Mouse (Mus musculus): ENCODE measurements around the gene Ehbp1l1. TPM values are rescaled to one million over a fixed set of nuclear protein-coding genes. Genes with fewer than 3 reads are reported as not detected.
"Not testable (repeated sequence)": the region's sequence is repeated elsewhere in the genome, so short reads cannot be mapped to it uniquely, and the experiment has no call there.

Gene Ehbp1l1
- polyA plus RNA-seq, 1 experiment from 2014 or later: 6.7 TPM

DNA sequence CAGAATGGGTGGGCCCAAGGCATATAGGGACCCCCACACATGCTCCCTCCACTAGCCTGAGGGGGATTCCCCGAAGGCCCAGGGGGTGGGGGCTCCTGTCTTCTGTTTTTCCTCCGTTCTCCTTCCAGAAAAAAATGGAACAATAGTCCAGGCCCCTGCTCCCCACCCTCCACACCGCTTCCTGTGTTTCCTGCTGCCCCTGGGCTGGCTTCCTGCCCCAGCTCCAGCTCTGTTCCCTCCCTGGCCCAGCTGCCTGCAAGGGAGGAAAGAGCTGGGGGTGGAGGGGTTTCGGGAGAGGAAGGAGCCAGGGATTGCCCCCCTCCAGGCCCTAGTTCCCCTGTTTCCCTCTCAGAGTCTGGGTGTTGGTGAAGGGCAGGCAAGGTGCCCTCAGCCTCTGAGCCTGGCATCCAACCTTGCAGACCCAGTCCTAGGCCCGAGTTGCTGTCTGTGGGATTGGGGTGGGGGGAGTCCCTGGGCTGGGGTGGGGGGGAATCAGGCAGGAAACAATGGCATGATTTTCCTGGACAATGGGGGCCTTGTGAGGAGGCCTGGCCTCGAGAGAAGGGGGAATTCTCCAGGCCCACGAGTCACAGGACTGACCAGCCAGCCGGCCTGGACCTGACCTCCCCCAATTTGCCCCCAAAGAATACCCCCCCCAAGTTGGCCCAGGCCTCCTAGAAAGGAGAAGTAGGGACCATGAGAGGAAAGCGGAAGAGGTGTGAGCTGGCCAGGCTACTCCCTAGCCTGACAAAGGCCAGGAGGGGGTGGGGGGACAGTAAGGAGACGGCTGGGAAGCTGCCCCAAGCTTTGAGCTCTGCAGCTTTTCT is 33.8 kb downstream of the Ehbp1l1 start:
- Histone ChIP-seq H3K36me3 (peaks cover 62% of the 10 kb centered on the region), H3K9me3 (no peaks in the 10 kb centered on the region), H3K4me2 (peak overlapping the region; percentile 100), H3K4me3 (peak overlapping the region; percentile 95), H3K4me1 (replicated peaks) (peaks cover 60% of the 10 kb centered on the region), H3K27ac (peak overlapping the region; percentile 76), H3K9ac (peak overlapping the region; percentile 93), H3K27me3 (peaks cover 12% of the 10 kb centered on the region)
- 59% methylated on average over 10 of the region's 10 CpGs for WGBS
- ATAC-seq (ENCODE audit: low FRiP score): no peak

DNA sequence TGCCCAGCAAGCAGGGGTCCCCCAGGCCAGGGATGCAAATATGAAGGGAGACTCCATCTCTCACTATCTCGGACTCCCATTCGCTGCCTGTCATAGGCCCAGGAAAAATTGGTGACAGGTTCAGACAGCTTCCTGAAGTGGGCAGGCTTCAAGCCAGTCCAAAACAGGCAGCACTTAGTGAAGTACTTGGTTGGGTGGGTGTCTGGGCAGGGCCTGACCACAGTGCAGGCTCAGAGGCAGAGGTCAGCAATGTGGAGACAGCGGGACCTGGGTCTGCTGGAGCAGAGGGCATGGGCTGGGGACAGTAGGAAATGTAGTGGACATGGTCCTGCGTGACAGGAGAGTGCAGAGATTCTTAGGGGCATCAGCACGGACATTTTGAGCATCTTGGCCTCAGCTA is 34.5 kb downstream of the Ehbp1l1 start:
- Histone ChIP-seq H3K27me3 (peaks cover 12% of the 10 kb centered on the region), H3K4me1 (replicated peaks) (peaks cover 64% of the 10 kb centered on the region), H3K4me2 (peak overlapping the region; percentile 100), H3K9me3 (no peaks in the 10 kb centered on the region), H3K4me3 (peak overlapping the region; percentile 95), H3K27ac (peak overlapping the region; percentile 45), H3K36me3 (peaks cover 63% of the 10 kb centered on the region), H3K9ac (peak overlapping the region; percentile 93)
- ATAC-seq (ENCODE audit: low FRiP score): no peak
- WGBS: 84% methylated on average over 5 of the region's 5 CpGs

DNA sequence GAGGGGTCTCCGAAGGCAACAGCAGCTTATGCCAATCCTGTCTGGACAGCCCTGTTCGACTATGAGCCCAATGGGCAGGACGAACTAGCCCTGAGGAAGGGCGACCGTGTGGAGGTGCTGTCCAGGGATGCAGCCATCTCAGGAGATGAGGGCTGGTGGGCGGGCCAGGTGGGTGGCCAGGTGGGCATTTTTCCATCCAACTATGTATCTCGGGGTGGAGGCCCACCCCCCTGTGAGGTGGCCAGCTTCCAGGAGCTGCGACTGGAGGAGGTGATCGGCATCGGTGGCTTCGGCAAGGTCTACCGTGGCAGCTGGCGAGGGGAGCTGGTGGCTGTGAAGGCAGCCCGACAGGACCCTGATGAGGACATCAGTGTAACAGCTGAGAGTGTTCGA is 35.8 kb downstream of the Ehbp1l1 start:
- Histone ChIP-seq H3K27ac (peak overlapping the region; percentile 90), H3K27me3 (peaks cover 7% of the 10 kb centered on the region), H3K4me2 (peak overlapping the region; percentile 100), H3K9me3 (no peaks in the 10 kb centered on the region), H3K36me3 (peaks cover 63% of the 10 kb centered on the region), H3K9ac (peak overlapping the region; percentile 93), H3K4me3 (peak overlapping the region; percentile 95), H3K4me1 (replicated peaks) (peaks cover 55% of the 10 kb centered on the region)
- 73% methylated on average over 15 of the region's 15 CpGs for WGBS
- ATAC-seq (ENCODE audit: low FRiP score): no peak

DNA sequence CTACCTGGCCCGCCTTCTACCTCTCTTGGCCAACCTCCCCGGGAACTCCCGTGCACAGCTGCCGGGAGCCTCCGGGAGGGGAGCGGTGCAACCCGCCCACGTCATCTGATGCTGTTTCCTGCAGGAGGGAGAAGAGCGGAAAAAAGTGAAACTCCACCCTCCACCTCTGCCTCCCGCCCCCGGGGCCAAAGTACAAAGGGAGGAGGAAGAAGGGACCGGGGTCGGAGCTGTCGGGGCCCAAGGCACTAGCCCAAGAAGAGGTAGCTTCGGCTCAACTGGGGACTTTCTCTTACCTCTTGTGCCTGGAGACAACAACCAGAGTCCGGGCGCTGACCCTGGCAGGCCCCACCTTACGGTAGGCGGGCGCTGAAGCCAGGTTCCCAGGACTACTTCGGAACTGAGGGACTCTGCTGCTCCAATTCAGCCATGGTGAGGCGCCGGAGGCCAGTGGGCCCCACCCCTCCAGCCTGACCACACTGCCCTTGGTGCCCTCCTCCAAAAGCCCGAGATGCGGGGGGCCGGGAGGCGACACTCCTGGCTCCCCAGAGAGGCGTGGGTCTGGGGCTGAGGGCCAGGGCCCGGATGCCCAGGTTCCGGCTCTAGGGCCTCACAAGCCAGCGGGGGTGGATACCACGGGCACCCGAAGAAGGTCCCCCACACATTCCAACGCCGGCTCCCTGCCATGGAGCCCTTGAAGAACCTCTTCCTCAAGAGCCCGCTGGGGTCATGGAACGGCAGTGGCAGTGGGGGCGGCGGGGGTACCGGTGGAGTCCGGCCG is 36.4 kb downstream of the Ehbp1l1 start:
- Histone ChIP-seq H3K9me3 (no peaks in the 10 kb centered on the region), H3K36me3 (peaks cover 63% of the 10 kb centered on the region), H3K9ac (peak overlapping the region; percentile 93), H3K4me1 (replicated peaks) (peaks cover 55% of the 10 kb centered on the region), H3K4me3 (peak overlapping the region; percentile 95), H3K27ac (peak overlapping the region; percentile 90), H3K27me3 (peaks cover under 1% of the 10 kb centered on the region; the same call in 1 of the 2 replicates), H3K4me2 (peak overlapping the region; percentile 100)
- 11% methylated on average over 42 of the region's 42 CpGs for WGBS
- no peak for ATAC-seq (ENCODE audit: low FRiP score)

DNA sequence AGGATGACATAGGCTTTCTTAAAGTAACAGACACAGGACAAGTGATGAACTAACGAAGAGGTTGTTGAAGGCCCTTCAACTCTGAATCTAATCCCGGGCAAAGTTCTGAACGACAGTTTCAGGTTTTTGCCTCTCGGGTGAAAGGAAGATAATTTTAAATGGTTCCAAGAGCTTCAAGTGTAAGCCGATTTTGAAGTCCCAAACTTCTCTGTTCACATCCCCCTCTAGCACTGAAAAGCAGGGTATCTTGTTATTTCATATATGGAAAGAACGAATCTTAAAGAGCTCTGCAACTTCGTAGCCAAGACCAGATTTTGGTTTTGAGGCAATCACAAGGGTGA is 37.1 kb downstream of the Ehbp1l1 start:
- H3K36me3 ChIP-seq: peaks cover 65% of the 10 kb centered on the region
- H3K4me1 ChIP-seq (replicated peaks): peaks cover 55% of the 10 kb centered on the region
- no peaks in the 10 kb centered on the region for H3K9me3 ChIP-seq
- H3K4me3 ChIP-seq: peak overlapping the region; percentile 95
- H3K9ac ChIP-seq: peak overlapping the region; percentile 93
- H3K4me2 ChIP-seq: peak overlapping the region; percentile 100
- WGBS: 2% methylated on average over 7 of the region's 7 CpGs
- no peak for ATAC-seq (ENCODE audit: low FRiP score)
- no peaks in the 10 kb centered on the region for H3K27me3 ChIP-seq
- H3K27ac ChIP-seq: peak overlapping the region; percentile 90

DNA sequence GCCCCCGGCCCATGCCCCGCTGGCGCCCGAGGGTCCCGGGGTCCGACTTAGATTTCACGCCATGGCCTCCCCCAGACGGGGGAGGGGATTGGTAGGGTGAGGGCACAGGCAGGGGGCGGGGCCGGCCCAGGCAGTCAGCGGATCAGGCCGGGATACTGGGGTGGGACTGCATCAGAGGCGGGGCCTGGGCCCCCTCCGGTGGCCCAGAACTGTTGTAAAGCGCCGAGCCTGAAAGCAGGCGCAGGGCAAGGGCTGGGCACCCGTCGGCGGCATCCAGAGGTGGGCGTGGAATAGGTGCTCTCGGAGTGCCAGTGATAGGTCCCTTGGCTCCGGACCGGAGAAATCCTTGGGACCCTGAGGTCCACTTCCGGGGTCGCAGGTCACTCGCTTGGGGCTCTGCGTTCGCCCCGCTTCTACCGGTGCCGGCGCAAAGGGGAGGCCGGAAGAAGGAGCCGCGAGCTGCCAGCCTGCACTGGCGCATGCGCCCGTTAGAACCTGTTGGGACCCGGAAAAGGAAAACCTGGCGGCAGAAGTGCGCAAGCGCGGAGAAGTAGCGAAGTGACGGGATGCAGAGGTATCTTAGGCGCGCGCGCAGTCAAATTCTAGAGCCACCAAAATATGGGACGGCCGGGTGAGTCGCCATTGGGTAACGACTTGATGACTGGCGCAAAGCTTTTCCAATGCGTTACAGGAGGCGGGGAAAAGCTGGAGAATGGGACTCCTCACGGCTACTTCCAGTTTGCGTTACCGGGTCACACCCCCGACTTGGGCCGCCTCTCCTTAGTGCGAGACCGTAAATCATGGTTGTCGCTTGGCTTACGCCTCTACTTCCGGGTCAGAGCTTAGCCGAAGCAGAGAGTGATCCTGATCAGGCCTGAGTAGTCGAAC is 37.7 kb downstream of the Ehbp1l1 start, which contains the start of the genes Map3k11 and Pcnx3:
TSS of gene Map3k11 (plus strand) at position 543 of the 888 bp plus-strand sequence.
TSS of gene Pcnx3 (minus strand) at position 709 of the 888 bp plus-strand sequence.
- peak within 1 kb of the TSS; percentile 97 for H3K9ac ChIP-seq
- H3K4me1 ChIP-seq (replicated peaks): peaks cover 53% of the 10 kb centered on the region
- peak within 1 kb of the TSS; percentile 90 for H3K27ac ChIP-seq
- H3K27me3 ChIP-seq: no peaks in the 10 kb centered on the region
- H3K36me3 ChIP-seq: peaks cover 65% of the 10 kb centered on the region
- WGBS: under 1% methylated on average over 69 of the region's 69 CpGs
- ATAC-seq (ENCODE audit: low FRiP score): peak; percentile 96
- peak within 1 kb of the TSS; percentile 100 for H3K4me2 ChIP-seq
- H3K9me3 ChIP-seq: no peaks in the 10 kb centered on the region
- peak within 1 kb of the TSS; percentile 95 for H3K4me3 ChIP-seq

DNA sequence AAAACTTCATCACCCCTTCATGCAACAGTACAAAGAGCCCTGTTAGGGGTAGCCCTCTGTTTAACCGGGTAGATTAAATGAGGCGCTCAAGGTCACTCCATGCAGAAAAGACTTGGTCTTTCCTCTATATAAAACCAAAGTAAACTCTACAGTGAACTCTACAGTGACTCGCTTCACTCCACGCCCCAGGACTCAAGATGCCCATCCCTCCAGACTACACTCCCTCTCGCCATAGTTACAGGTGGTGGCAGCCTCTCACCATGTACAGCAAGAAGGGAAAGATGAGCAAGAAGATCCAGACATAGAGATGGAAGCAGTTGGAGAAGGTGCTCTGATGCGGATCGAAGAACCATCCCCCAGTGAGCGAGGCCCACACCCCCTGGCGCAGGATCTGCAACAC is 38.4 kb downstream of the Ehbp1l1 start:
- Histone ChIP-seq H3K36me3 (peaks cover 65% of the 10 kb centered on the region), H3K4me1 (replicated peaks) (peaks cover 48% of the 10 kb centered on the region), H3K27ac (peak overlapping the region; percentile 90), H3K27me3 (no peaks in the 10 kb centered on the region), H3K4me2 (peak overlapping the region; percentile 100), H3K9me3 (no peaks in the 10 kb centered on the region), H3K9ac (peak overlapping the region; percentile 97), H3K4me3 (peak overlapping the region; percentile 95)
- ATAC-seq (ENCODE audit: low FRiP score): no peak
- WGBS: 19% methylated on average over 9 of the region's 9 CpGs

DNA sequence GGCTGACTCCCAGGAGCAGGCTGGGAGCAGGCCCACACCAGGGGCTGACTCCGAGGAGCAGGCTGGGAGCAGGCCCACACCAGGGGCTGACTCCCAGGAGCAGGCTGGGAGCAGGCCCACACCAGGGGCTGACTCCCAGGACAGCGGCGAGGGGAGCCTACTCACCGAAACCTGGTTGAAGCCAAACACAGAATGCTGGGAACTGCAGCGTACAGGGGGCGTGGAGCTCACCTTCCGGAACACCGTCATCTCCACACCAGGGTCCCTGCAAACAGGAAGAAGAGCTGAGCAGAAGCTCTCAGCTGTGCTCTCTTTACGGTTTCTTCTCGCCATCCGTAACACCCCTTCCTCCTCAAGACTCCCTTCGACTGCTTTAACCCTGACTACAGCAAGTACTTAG is 39.2 kb downstream of the Ehbp1l1 start:
- H3K4me3 ChIP-seq: peak overlapping the region; percentile 95
- WGBS: 94% methylated on average over 12 of the region's 12 CpGs
- H3K9ac ChIP-seq: peak overlapping the region; percentile 97; the same call in 1 of the 2 replicates
- ATAC-seq (ENCODE audit: low FRiP score); H3K9me3 ChIP-seq; H3K27ac ChIP-seq; H3K27me3 ChIP-seq: not testable (repeated sequence)
- H3K4me2 ChIP-seq: peak overlapping the region; percentile 100
- H3K4me1 ChIP-seq (replicated peaks): peaks cover 40% of the 10 kb centered on the region
- peaks cover 65% of the 10 kb centered on the region for H3K36me3 ChIP-seq

DNA sequence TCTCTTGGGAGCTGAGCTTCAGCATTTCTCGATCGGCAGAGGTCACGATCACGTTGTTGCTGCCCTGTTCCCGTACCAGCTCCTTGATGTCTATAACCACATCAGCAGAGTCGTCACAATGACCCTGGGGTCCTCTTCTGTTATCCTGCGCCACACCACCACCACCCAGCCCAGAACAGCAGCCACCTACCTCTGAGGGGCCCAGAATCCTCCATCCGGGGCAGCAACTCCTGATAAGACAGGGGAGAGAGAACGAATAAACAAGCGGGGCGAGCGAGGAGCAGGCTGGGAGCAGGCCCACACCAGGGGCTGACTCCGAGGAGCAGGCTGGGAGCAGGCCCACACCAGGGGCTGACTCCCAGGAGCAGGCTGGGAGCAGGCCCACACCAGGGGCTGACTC is 39.7 kb downstream of the Ehbp1l1 start:
- Histone ChIP-seq H3K9ac (no peak overlapping the region), H3K27ac (no peak overlapping the region), H3K4me3 (no peak overlapping the region), H3K4me2 (no peak overlapping the region), H3K4me1 (replicated peaks) (peaks cover 35% of the 10 kb centered on the region), H3K36me3 (peaks cover 67% of the 10 kb centered on the region), H3K9me3 (no peaks in the 10 kb centered on the region), H3K27me3 (no peaks in the 10 kb centered on the region)
- no peak for ATAC-seq (ENCODE audit: low FRiP score)
- 95% methylated on average over 13 of the region's 13 CpGs for WGBS

DNA sequence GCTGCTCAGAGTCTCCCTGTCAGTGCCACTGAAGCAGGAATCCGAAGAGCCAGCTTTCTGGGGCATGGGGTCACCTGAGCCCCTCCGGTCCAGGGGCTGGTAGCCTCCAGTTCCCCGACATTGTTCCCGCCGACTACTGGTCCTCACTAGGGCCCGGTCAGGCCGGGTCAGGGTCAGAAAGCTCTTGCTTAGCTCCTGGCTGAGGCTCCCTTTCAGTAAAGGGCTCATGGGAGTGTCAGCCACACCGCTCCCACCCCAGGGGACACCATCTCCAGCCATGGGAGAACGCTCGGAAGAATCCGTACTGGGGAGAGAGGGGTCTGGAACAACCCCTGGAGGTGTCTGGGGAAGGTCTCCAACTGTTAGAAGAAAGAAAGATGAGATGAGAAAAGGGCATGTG is 40.3 kb downstream of the Ehbp1l1 start:
- no peaks in the 10 kb centered on the region for H3K27me3 ChIP-seq
- H3K27ac ChIP-seq: no peak overlapping the region
- peaks cover 29% of the 10 kb centered on the region for H3K4me1 ChIP-seq (replicated peaks)
- peaks cover 68% of the 10 kb centered on the region for H3K36me3 ChIP-seq
- no peak overlapping the region for H3K4me2 ChIP-seq
- H3K9ac ChIP-seq: 0 out of 2 replicates have a peak overlapping the region, but pooled peaks have one; percentile 13
- H3K9me3 ChIP-seq: no peaks in the 10 kb centered on the region
- ATAC-seq (ENCODE audit: low FRiP score): no peak
- H3K4me3 ChIP-seq: no peak overlapping the region
- WGBS: 94% methylated on average over 11 of the region's 11 CpGs

DNA sequence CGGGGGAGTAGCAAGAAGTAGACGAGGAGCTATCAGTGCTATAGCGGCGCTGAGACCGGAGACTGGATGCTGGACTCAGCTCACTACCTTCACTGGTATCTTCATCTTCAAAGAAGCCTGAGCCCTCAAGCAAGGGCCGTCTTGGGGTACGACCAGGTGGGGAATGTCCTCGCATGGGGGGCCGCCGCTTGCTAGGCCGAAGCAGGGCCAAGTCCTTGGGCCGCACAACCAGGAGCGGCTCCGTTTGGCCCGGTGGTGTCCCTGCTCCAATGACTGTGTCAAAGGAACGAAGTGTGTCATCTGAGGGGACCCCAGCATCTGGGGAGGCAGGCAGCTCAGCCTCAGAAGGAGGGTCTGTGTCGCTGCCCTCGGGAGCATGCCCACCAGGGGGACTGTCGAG is 40.7 kb downstream of the Ehbp1l1 start:
- H3K27me3 ChIP-seq: no peaks in the 10 kb centered on the region
- 0 out of 2 replicates have a peak overlapping the region, but pooled peaks have one; percentile 13 for H3K9ac ChIP-seq
- H3K9me3 ChIP-seq: no peaks in the 10 kb centered on the region
- H3K36me3 ChIP-seq: peaks cover 68% of the 10 kb centered on the region
- ATAC-seq (ENCODE audit: low FRiP score): no peak
- H3K4me1 ChIP-seq (replicated peaks): peaks cover 25% of the 10 kb centered on the region
- no peak overlapping the region for H3K4me2 ChIP-seq
- H3K27ac ChIP-seq: no peak overlapping the region
- no peak overlapping the region for H3K4me3 ChIP-seq
- WGBS: 94% methylated on average over 19 of the region's 19 CpGs

All from hindbrain, embryonic 13.5 days (tissue).